Mouse (Mus musculus): ENCODE results near the gene Slc9a9. TPM values are rescaled to one million over a fixed set of nuclear protein-coding genes. Genes with fewer than 3 reads are reported as not detected.

Slc9a9 gene
- polyA plus RNA-seq, 1 experiment from 2014 or later, result 5.3 TPM

DNA sequence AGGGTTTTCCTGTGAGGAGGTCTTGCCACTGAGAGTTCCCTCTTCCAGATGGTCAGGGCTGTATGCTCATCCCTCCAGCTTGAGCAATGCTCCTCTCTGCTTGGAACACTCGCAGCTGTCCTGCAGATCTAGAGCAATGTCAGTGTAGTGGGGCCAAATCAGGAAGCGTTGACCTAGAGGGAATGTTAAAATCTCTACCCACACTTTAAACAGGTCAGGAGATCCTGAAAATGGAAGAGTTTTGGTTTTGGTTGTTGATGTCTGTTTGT, 36.0 kb downstream of the Slc9a9 start:
- Histone ChIP-seq H3K9ac (replicated peaks) (no peak overlapping the region), H3K27ac (replicated peaks) (no peak overlapping the region), H3K4me2 (replicated peaks) (no peak overlapping the region), H3K9me3 (no peaks in the 10 kb centered on the region), H3K4me1 (peaks cover 10% of the 10 kb centered on the region; the same call in 1 of the 2 replicates), H3K4me3 (no peak overlapping the region), H3K36me3 (no peaks in the 10 kb centered on the region), H3K27me3 (no peaks in the 10 kb centered on the region)
- ATAC-seq (ENCODE audit: low FRiP score, low read depth), result no peak
- 76% methylated on average over 2 of the region's 2 CpGs for WGBS

DNA sequence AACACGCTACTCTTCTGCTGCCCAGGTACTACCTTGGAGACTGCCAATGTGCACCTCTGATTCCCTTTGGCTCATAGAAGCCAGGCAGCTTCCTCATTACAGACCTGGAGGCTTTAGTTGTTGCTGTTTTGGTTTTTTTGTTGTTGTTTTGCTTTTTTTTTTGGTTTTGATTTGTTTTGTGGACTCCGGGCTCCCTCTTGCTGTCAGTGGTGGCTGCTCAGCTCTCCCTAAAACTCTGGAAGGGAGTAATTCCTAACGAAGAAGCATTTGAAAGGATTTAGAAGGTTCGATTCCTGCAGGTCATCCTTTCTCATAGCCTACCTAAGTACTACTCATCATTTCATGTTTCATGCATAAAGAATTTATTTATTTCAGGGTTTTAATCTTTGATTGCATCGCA, 42.4 kb downstream of the Slc9a9 start:
- Histone ChIP-seq H3K27ac (replicated peaks) (no peak overlapping the region), H3K4me1 (no peaks in the 10 kb centered on the region), H3K27me3 (no peaks in the 10 kb centered on the region), H3K9ac (replicated peaks) (no peak overlapping the region), H3K36me3 (no peaks in the 10 kb centered on the region), H3K4me3 (no peak overlapping the region), H3K4me2 (replicated peaks) (no peak overlapping the region), H3K9me3 (no peaks in the 10 kb centered on the region)
- WGBS, result 86% methylated on average over 5 of the region's 5 CpGs
- ATAC-seq (ENCODE audit: low FRiP score, low read depth), result no peak

DNA sequence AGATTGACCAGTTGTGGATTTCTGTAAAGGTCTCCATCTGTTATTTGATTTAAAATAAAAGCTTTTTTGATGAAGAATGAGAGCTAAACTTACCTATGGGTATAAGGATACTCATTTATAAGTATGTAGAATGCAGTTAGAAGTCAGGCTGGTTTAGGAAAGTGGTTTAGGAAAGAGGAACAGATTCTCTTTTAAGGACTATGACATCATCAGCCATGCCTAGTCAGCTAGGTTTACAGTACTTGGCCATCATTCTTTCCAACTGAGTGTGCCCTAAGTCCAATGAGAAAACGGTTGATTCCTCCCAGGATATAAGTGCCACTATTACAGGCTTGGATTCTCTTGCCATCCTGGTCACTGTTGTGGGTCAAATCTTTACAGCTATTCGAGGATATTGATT, 47.0 kb downstream of the Slc9a9 start:
- 86% methylated on average over 2 of the region's 2 CpGs for WGBS

DNA sequence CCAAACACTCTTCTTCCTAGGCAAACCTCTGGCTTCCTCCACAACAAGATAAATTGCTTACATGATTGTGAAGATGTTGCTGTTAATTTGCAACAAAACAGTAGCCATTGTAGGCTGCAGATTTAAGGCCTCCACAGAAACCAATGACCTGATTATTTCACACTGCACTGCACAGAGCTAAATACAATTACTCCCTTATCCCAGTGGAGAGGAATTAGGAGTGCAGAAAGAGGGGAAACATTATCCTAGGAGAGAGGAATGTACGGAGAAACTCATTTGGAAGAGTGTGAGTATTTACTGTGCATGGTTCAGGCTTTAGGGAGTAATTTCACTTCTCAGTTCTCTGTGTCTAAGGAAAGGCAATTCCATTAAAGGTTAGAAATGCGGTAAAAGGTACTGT, 53.9 kb downstream of the Slc9a9 start:
- no peak overlapping the region for H3K27ac ChIP-seq (replicated peaks)
- WGBS, result 52% methylated on average over 2 of the region's 2 CpGs

More for the DNA sequence above, 47.0 kb downstream of the Slc9a9 start:
- no peak overlapping the region for H3K4me2 ChIP-seq (replicated peaks)
- H3K9ac ChIP-seq (replicated peaks), result no peak overlapping the region
- H3K27me3 ChIP-seq, result no peaks in the 10 kb centered on the region
- no peaks in the 10 kb centered on the region for H3K4me1 ChIP-seq
- no peaks in the 10 kb centered on the region for H3K36me3 ChIP-seq
- H3K4me3 ChIP-seq, result no peak overlapping the region
- no peak for ATAC-seq (ENCODE audit: low FRiP score, low read depth)
- H3K27ac ChIP-seq (replicated peaks), result no peak overlapping the region
- no peaks in the 10 kb centered on the region for H3K9me3 ChIP-seq

DNA sequence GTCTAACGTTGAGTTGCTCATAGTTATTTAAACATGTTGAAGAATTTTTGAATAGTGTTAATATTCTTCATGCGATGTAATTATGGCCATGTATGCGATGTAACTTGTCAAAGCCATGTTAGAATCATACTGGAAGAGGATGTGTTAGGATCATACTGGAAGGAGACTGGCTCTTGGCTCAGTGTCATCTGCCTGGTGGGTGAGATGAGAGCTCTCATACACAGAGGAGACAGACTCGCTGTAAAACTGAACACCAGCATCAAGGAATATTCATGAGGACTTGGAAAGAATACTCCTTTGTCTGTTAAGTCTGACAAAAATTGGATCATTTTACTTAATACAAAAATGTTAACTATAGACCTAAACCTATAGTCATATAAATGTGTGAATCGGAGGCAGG, 55.4 kb downstream of the Slc9a9 start:
- Histone ChIP-seq H3K36me3 (no peaks in the 10 kb centered on the region), H3K9ac (replicated peaks) (no peak overlapping the region), H3K27ac (replicated peaks) (no peak overlapping the region), H3K4me2 (replicated peaks) (no peak overlapping the region), H3K4me3 (no peak overlapping the region), H3K9me3 (no peaks in the 10 kb centered on the region), H3K4me1 (0 out of 2 replicates have a peak, but pooled peaks cover 4% of the 10 kb centered on the region), H3K27me3 (no peaks in the 10 kb centered on the region)
- ATAC-seq (ENCODE audit: low FRiP score, low read depth), result no peak
- WGBS, result 92% methylated on average over 5 of the region's 5 CpGs

More for the DNA sequence above, 53.9 kb downstream of the Slc9a9 start:
- Histone ChIP-seq H3K4me2 (replicated peaks) (no peak overlapping the region), H3K27me3 (no peaks in the 10 kb centered on the region), H3K9me3 (no peaks in the 10 kb centered on the region), H3K4me1 (0 out of 2 replicates have a peak, but pooled peaks cover 4% of the 10 kb centered on the region), H3K4me3 (no peak overlapping the region), H3K36me3 (no peaks in the 10 kb centered on the region), H3K9ac (replicated peaks) (no peak overlapping the region)
- ATAC-seq (ENCODE audit: low FRiP score, low read depth), result no peak

DNA sequence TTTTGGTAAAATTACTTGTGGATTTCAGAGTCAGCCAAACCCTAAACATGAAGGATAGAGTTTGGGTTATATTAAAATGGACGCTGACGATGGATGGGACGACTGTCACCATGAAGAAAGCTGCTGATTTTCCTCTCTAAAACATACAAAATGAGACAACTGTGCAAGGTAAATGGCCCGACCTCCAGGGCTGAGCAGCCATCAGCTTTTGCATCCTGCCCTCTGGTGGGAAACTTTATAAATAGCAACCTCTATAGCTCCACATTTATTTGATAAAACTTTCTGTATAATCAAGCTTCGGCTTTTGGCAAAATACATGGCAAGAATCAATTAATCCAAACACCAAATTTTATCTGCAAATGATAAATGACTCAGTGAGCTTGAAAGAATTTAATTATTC, 57.7 kb downstream of the Slc9a9 start:
- peak; percentile 49; the same call in 1 of the 2 replicates for ATAC-seq (ENCODE audit: low FRiP score, low read depth)
- 40% methylated on average over 5 of the region's 5 CpGs for WGBS
- Histone ChIP-seq H3K27ac (replicated peaks) (no peak overlapping the region), H3K4me3 (no peak overlapping the region), H3K27me3 (no peaks in the 10 kb centered on the region), H3K9me3 (no peaks in the 10 kb centered on the region), H3K9ac (replicated peaks) (no peak overlapping the region), H3K36me3 (no peaks in the 10 kb centered on the region), H3K4me2 (replicated peaks) (no peak overlapping the region), H3K4me1 (0 out of 2 replicates have a peak, but pooled peaks cover 4% of the 10 kb centered on the region)

DNA sequence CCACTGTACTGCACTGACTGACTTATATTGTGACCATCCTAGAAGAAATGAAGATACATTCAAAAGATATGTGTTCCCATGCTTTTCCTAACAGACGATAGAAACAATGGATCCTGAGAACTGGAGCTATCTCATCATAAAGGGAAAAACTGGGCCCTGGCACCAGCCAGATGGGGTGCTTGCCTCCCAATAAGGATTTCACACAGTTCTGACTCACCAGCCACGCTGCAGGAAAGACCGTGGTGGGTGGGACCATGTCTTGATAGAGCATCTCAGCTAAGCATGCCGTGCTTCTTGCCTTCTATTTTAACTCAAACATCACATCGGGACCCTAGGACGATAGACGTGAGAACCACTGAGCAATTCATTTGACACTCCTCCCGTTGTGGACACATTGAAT, 60.7 kb downstream of the Slc9a9 start:
- no peaks in the 10 kb centered on the region for H3K36me3 ChIP-seq
- no peak overlapping the region for H3K27ac ChIP-seq (replicated peaks)
- H3K4me1 ChIP-seq, result no peaks in the 10 kb centered on the region
- no peaks in the 10 kb centered on the region for H3K9me3 ChIP-seq
- WGBS, result 92% methylated on average over 8 of the region's 8 CpGs
- no peak overlapping the region for H3K4me3 ChIP-seq
- ATAC-seq (ENCODE audit: low FRiP score, low read depth), result no peak
- H3K4me2 ChIP-seq (replicated peaks), result no peak overlapping the region
- no peaks in the 10 kb centered on the region for H3K27me3 ChIP-seq
- no peak overlapping the region for H3K9ac ChIP-seq (replicated peaks)

DNA sequence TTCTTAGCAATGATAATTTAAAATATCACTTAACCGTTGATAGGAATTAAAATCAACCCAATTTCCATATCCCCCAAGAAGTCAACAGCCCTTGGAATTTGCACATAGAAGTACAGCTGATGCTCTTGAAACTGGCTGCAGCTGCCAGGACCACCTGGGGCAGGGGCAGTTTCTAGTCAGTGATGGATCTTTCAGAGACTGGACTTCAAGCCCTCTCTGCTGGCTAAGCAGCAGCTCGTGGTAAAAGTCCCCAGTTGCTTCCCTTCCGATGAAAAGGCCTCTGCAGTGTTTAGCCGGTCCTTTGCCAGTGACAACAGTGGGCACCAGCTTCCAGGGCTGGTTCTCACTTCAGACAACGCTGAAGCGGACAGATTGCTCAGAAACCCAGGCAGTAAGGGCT, 62.4 kb downstream of the Slc9a9 start:
- Histone ChIP-seq H3K27me3 (no peaks in the 10 kb centered on the region), H3K4me2 (replicated peaks) (no peak overlapping the region), H3K9ac (replicated peaks) (no peak overlapping the region), H3K9me3 (no peaks in the 10 kb centered on the region), H3K4me1 (no peaks in the 10 kb centered on the region), H3K4me3 (no peak overlapping the region), H3K36me3 (no peaks in the 10 kb centered on the region), H3K27ac (replicated peaks) (no peak overlapping the region)
- ATAC-seq (ENCODE audit: low FRiP score, low read depth), result no peak
- WGBS, result 69% methylated on average over 6 of the region's 6 CpGs

DNA sequence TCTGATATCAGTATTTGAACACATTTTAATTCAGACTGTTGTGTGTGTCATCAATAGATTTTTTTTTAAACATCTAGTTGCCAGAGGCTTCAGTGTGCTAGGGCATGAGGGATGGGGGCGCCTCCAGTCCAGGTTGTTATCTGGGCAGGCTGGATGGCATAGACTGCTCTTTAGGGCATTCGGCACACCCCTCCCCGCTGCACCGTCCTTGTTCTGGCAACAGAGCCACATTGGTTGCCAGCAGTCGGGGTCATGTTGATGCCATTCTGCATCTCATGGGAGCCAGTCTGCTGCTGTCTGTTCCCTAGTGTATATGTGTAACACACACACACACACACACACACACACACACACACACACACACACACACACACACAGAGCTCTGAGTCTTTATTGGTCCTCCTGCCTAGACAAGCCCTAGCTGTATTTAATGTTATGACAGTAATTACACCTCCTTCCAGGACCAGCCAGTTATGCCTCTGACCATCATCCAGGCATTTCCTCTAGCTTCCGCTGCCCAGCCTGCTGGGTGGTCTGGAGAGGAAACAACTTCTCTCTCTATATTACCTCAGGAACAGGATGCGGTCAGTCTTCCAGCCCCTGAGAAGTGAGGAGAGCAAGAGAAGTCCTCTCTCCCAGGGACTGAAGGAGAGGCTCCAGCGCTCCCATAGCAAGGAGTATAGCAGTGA, 63.0 kb downstream of the Slc9a9 start:
- no peaks in the 10 kb centered on the region for H3K9me3 ChIP-seq
- H3K27me3 ChIP-seq, result no peaks in the 10 kb centered on the region
- 83% methylated on average over 8 of the region's 8 CpGs for WGBS
- H3K27ac ChIP-seq (replicated peaks), result no peak overlapping the region
- no peak overlapping the region for H3K4me3 ChIP-seq
- no peak overlapping the region for H3K9ac ChIP-seq (replicated peaks)
- no peak overlapping the region for H3K4me2 ChIP-seq (replicated peaks)
- no peaks in the 10 kb centered on the region for H3K36me3 ChIP-seq
- no peaks in the 10 kb centered on the region for H3K4me1 ChIP-seq
- peak; percentile 34 for ATAC-seq (ENCODE audit: low FRiP score, low read depth)

DNA sequence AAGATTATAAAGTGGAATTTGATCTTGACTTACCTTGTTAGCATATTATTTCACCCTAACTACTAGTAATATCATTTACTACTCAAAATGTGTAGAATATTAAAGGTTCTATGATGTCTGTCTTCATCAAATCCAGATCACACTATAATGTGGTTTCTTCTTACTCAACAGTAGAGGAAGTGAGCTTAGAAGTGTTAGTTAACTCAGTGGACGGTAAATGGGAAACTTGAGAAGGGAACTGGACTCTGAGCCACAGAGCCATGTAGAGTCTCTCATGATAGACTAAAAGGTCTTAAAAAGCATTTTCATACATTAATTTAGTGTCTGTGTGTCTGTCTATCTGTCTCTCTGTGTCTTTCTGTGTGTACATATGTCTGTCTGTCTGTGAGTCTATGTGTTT, 64.6 kb downstream of the Slc9a9 start:
- no peaks in the 10 kb centered on the region for H3K27me3 ChIP-seq
- 89% methylated on average over 1 of the region's 1 CpGs for WGBS
- ATAC-seq (ENCODE audit: low FRiP score, low read depth), result no peak
- H3K4me3 ChIP-seq, result no peak overlapping the region
- H3K4me2 ChIP-seq (replicated peaks), result no peak overlapping the region
- H3K36me3 ChIP-seq, result no peaks in the 10 kb centered on the region
- H3K27ac ChIP-seq (replicated peaks), result no peak overlapping the region
- H3K9ac ChIP-seq (replicated peaks), result no peak overlapping the region
- H3K9me3 ChIP-seq, result no peaks in the 10 kb centered on the region
- no peaks in the 10 kb centered on the region for H3K4me1 ChIP-seq

DNA sequence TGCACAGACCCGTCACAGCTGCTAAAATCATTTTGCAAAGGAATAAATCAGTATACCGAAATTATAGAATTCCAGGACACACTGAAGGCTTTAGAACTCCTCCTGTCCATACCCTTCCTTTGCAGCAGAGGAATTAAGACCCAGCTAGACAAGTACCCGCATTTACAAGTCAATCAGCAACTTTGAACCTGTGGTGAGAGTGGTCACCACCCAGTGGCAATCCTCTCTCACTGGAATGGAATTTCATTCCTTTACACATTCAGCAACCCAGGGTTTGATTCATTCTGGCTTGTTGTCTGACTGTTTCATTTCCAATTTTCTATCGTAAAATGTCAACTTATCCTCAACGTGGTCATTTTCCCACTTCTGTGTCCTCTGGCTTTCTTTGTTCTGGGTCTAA, 67.5 kb downstream of the Slc9a9 start:
- H3K4me1 ChIP-seq, result no peaks in the 10 kb centered on the region
- H3K27ac ChIP-seq (replicated peaks), result no peak overlapping the region
- ATAC-seq (ENCODE audit: low FRiP score, low read depth), result no peak
- no peaks in the 10 kb centered on the region for H3K9me3 ChIP-seq
- H3K36me3 ChIP-seq, result no peaks in the 10 kb centered on the region
- no peak overlapping the region for H3K9ac ChIP-seq (replicated peaks)
- H3K4me3 ChIP-seq, result no peak overlapping the region
- no peak overlapping the region for H3K4me2 ChIP-seq (replicated peaks)
- WGBS, result 61% methylated on average over 5 of the region's 5 CpGs
- H3K27me3 ChIP-seq, result no peaks in the 10 kb centered on the region

DNA sequence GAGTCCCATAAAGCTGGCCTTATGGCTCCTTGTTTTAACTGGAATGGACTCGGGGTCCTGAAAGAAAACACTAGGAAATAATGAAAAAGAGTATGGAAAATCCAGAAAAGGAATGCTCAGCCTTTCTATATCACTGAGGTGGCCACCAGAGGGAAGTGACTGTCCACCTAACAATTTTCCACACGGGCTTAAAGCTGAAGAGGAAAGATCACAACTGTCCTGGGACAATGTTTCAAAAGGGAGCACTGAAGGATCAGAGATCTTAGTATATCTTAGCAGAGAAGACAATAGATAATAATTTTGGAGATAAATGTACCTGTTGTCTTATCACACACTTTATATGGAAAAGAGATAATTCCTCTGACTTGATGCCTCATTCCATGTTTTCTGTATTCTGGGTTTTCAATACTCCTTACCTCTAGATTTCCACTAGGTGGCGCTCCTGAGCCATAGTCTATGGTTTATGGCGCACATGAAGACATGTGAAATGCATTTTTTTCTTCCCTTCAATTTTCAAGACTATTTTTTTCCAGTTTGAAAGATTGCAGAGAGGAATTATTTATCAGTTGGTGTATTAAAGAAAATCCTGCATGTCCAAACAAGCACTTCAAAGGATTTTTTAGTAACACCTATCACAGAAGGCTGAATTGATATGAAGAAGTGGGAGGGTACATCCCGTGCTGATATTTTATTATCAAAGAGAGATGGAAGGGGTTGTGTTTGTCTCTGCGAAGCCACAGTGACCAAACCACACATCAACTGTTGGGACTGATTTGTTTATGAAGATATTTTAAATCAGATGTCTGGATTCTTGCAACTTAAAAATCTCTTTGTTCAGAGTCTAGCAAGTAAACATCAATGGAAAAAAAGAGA, 69.1 kb downstream of the Slc9a9 start:
- Histone ChIP-seq H3K36me3 (no peaks in the 10 kb centered on the region), H3K4me2 (replicated peaks) (no peak overlapping the region), H3K9me3 (no peaks in the 10 kb centered on the region), H3K4me3 (no peak overlapping the region), H3K27ac (replicated peaks) (no peak overlapping the region), H3K4me1 (no peaks in the 10 kb centered on the region), H3K27me3 (no peaks in the 10 kb centered on the region), H3K9ac (replicated peaks) (no peak overlapping the region)
- peak; percentile 55; the same call in 1 of the 2 replicates for ATAC-seq (ENCODE audit: low FRiP score, low read depth)
- WGBS, result 49% methylated on average over 6 of the region's 6 CpGs

Measured in midbrain, embryonic 12.5 days (tissue).